Mouse (Mus musculus): ENCODE measurements around the gene Mbd6. TPM values are rescaled to one million over a fixed set of nuclear protein-coding genes. Genes with fewer than 3 reads are reported as not detected.
A peak's percentile ranks its signal among the peaks of the same experiment; 100 is the strongest.

The Mbd6 gene
- polyA plus RNA-seq, 1 experiment: 33.5 TPM

DNA sequence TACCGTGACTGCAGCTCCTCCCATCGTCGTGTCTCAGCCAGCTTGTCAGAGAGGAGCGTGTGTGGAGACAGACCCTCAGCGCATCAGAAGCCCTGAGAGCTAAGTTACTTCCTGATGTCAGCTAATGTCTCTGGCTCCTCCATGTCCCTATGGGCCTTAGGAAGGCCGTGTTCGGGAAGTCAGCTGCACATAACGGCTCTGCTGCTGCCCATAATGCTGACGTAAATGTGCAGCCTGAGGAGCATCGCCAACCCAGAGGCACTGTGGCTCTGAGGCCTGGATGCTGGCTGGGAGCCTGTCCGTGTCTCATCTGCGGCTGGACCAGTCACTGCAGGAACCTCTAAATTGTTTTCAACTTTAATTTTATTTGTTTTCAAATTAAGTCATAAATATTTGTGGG is 19.8 kb downstream of the Mbd6 start:
- peaks cover 54% of the 10 kb centered on the region for H3K4me1 ChIP-seq (ENCODE audit: control insufficient read depth)
- no peak overlapping the region for H3K4me3 ChIP-seq (replicated peaks)
- peaks cover 66% of the 10 kb centered on the region for H3K36me3 ChIP-seq (ENCODE audit: control insufficient read depth)
- peaks cover 5% of the 10 kb centered on the region for H3K27me3 ChIP-seq (ENCODE audit: control insufficient read depth)
- TF ChIP-seq TAL1 (IDR thresholded peaks at IDR 0.05; ENCODE audit: low read length) (no peak), GATA1 (IDR thresholded peaks at IDR 0.05; ENCODE audit: low read length) (no peak)
- no peaks in the 10 kb centered on the region for H3K9me3 ChIP-seq (ENCODE audit: control insufficient read depth, low read length)

DNA sequence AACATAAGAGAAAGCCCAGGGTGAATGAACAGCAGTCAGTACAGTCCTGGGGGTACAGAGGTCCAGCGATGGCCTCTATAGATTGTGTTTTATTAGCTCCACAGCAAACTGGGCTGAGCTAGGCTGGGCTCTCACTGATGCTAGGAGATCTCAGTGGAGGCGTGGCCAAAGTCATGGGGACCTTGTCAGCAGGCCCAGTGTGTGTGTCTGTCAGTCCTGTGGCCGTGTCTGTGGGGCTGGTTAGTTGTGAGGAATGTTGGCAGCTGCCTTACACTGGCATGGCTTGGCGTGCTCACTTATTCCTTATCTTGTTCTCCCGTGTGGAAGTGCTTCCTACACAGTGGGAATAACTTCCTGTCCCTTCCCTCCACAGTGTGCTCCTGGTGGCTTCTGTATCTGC is 20.4 kb downstream of the Mbd6 start:
- H3K9me3 ChIP-seq (ENCODE audit: control insufficient read depth, low read length): no peaks in the 10 kb centered on the region
- no peak overlapping the region for H3K4me3 ChIP-seq (replicated peaks)
- peaks cover 59% of the 10 kb centered on the region for H3K36me3 ChIP-seq (ENCODE audit: control insufficient read depth)
- peaks cover 47% of the 10 kb centered on the region for H3K4me1 ChIP-seq (ENCODE audit: control insufficient read depth)
- peaks cover 11% of the 10 kb centered on the region for H3K27me3 ChIP-seq (ENCODE audit: control insufficient read depth)
- TF ChIP-seq TAL1 (IDR thresholded peaks at IDR 0.05; ENCODE audit: low read length) (no peak), GATA1 (IDR thresholded peaks at IDR 0.05; ENCODE audit: low read length) (no peak)

DNA sequence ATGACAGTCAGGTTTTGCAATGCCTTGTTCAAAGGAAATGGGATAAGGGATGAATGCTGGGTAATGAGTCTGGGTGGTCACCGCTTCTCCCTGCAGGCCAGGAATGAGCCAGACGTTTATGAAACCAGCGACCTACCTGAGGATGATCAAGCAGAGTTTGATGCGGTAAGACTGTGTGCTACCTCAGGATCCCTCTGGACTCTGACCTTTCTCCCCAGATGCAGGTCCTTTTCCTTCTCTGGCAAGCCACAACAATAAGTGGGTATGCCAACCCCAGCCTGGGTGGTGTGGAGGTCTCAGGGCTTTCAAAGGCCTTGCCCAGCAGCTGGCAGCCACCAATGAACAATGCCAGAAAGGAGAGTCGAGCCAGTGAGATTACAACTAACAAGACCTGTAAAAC is 21.5 kb downstream of the Mbd6 start:
- Histone ChIP-seq H3K9me3 (ENCODE audit: control insufficient read depth, low read length) (no peaks in the 10 kb centered on the region), H3K4me1 (ENCODE audit: control insufficient read depth) (peaks cover 50% of the 10 kb centered on the region), H3K36me3 (ENCODE audit: control insufficient read depth) (peaks cover 48% of the 10 kb centered on the region), H3K4me3 (replicated peaks) (peak overlapping the region; percentile 93), H3K27me3 (ENCODE audit: control insufficient read depth) (peaks cover 22% of the 10 kb centered on the region)
- TF ChIP-seq TAL1 (IDR thresholded peaks at IDR 0.05; ENCODE audit: low read length) (no peak), GATA1 (IDR thresholded peaks at IDR 0.05; ENCODE audit: low read length) (no peak)

GRCm38 (mm10) chr10:127266112-127267091 is 22.4 kb downstream of the Mbd6 start, which contains the start of gene Dctn2:
Dctn2 (plus strand) TSS chr10:127266368.
- H3K4me1 ChIP-seq (ENCODE audit: control insufficient read depth): peaks cover 53% of the 10 kb centered on the region
- peaks cover 39% of the 10 kb centered on the region for H3K36me3 ChIP-seq (ENCODE audit: control insufficient read depth)
- TF ChIP-seq TAL1 (IDR thresholded peaks at IDR 0.05; ENCODE audit: low read length): no peak
- peak; percentile 57 for TF ChIP-seq GATA1 (IDR thresholded peaks at IDR 0.05; ENCODE audit: low read length)
- H3K4me3 ChIP-seq (replicated peaks): peak within 1 kb of the TSS; percentile 93
- no peaks in the 10 kb centered on the region for H3K9me3 ChIP-seq (ENCODE audit: control insufficient read depth, low read length)
- peaks cover 31% of the 10 kb centered on the region for H3K27me3 ChIP-seq (ENCODE audit: control insufficient read depth)

DNA sequence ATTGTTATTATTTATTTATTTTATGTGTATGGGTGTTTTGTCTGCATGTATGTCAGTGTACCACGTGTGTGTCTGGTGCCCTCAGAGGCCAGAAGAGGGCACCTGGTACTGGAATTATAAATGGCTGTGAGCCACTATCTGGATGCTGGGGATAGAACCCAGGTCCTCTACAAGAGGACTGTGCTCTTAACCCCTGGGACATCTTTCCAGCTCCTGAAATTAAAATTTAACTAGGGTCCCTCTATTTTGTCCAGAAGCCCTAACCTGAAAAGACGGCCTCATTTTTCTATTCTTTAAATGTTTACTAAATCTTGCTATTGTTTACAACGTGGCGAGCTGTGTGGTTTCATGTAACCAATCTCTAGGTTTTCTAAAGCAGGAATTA is 23.1 kb downstream of the Mbd6 start:
- H3K4me3 ChIP-seq (replicated peaks): peak overlapping the region; percentile 93
- H3K27me3 ChIP-seq (ENCODE audit: control insufficient read depth): peaks cover 38% of the 10 kb centered on the region
- peaks cover 51% of the 10 kb centered on the region for H3K4me1 ChIP-seq (ENCODE audit: control insufficient read depth)
- no peaks in the 10 kb centered on the region for H3K9me3 ChIP-seq (ENCODE audit: control insufficient read depth, low read length)
- no peak for TF ChIP-seq GATA1 (IDR thresholded peaks at IDR 0.05; ENCODE audit: low read length)
- TF ChIP-seq TAL1 (IDR thresholded peaks at IDR 0.05; ENCODE audit: low read length): no peak
- H3K36me3 ChIP-seq (ENCODE audit: control insufficient read depth): peaks cover 32% of the 10 kb centered on the region

DNA sequence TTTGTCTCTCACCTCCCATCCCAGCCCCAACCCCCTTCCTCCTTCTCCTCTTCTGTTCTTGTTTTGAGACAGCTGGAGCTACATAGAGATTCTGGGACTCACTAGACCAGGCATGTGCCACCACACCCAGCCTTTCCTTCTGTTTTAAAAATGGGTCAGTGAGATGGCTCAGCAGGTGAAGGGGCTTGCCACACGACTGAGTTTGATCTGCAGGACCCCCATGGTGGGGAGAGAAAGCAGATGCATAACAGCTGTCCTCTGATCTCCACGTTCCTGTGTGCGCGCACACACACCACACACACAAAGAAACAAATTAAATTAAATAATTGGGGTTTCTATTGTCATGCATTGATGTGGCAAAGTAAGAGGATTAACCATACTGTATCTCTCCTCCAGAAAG is 23.8 kb downstream of the Mbd6 start:
- peaks cover 47% of the 10 kb centered on the region for H3K4me1 ChIP-seq (ENCODE audit: control insufficient read depth)
- H3K27me3 ChIP-seq (ENCODE audit: control insufficient read depth): peaks cover 46% of the 10 kb centered on the region
- no peak overlapping the region for H3K4me3 ChIP-seq (replicated peaks)

DNA sequence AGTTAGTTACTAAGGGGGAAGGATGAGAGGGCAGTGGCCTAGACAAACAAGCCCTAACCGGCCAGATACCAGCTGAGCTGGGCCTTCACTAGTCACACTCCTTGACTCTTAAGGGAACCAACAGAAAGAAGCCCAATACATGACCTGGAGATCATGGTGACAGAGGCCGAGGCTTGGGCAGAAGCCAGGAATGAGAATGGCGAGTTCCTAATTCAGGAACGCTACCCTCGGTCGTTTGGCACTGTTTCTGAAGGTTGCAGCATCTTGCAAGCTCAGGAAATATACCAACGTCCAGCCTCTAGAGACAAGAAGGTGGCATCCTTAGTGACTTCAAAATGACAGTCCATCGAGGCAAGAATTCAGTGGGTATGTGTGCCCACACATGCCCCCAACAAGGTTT is 24.5 kb downstream of the Mbd6 start:
- no peak for TF ChIP-seq GATA1 (IDR thresholded peaks at IDR 0.05; ENCODE audit: low read length)
- TF ChIP-seq TAL1 (IDR thresholded peaks at IDR 0.05; ENCODE audit: low read length): no peak
- peaks cover 19% of the 10 kb centered on the region for H3K36me3 ChIP-seq (ENCODE audit: control insufficient read depth)
- H3K4me1 ChIP-seq (ENCODE audit: control insufficient read depth): peaks cover 41% of the 10 kb centered on the region
- no peaks in the 10 kb centered on the region for H3K9me3 ChIP-seq (ENCODE audit: control insufficient read depth, low read length)
- peaks cover 49% of the 10 kb centered on the region for H3K27me3 ChIP-seq (ENCODE audit: control insufficient read depth)
- no peak overlapping the region for H3K4me3 ChIP-seq (replicated peaks)

More for the DNA sequence above, 23.8 kb downstream of the Mbd6 start:
- Histone ChIP-seq H3K36me3 (ENCODE audit: control insufficient read depth) (peaks cover 25% of the 10 kb centered on the region), H3K9me3 (ENCODE audit: control insufficient read depth, low read length) (no peaks in the 10 kb centered on the region)
- TF ChIP-seq TAL1 (IDR thresholded peaks at IDR 0.05; ENCODE audit: low read length): no peak
- TF ChIP-seq GATA1 (IDR thresholded peaks at IDR 0.05; ENCODE audit: low read length): no peak

DNA sequence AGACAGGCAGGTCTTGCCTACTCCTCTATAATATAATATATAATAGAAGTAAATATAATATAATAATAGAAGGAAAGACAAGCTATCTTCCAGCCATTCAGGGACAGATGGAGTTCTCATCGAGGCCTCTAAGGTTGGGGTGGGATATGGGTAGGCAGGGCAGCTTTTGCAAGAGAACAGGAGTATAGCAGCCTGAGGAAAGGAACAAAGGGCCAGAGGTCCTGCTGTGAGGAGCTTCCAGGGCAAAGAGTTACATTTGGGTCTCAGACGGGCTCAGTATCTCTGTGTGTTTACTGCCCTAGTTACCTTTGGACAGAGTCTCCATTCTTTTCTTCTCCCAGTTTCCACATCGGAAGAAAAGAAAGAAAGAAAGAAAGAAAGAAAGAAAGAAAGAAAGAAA is 25.2 kb downstream of the Mbd6 start:
- no peak overlapping the region for H3K4me3 ChIP-seq (replicated peaks)
- H3K4me1 ChIP-seq (ENCODE audit: control insufficient read depth): peaks cover 35% of the 10 kb centered on the region
- TF ChIP-seq TAL1 (IDR thresholded peaks at IDR 0.05; ENCODE audit: low read length) (no peak), GATA1 (IDR thresholded peaks at IDR 0.05; ENCODE audit: low read length) (no peak)
- no peaks in the 10 kb centered on the region for H3K9me3 ChIP-seq (ENCODE audit: control insufficient read depth, low read length)
- H3K36me3 ChIP-seq (ENCODE audit: control insufficient read depth): peaks cover 12% of the 10 kb centered on the region
- peaks cover 56% of the 10 kb centered on the region for H3K27me3 ChIP-seq (ENCODE audit: control insufficient read depth)

GRCm38 (mm10) chr10:127262548-127263398 is 26.0 kb downstream of the Mbd6 start, which contains the start of gene Kif5a:
Kif5a (minus strand) TSS chr10:127263348.
- peaks cover 28% of the 10 kb centered on the region for H3K4me1 ChIP-seq (ENCODE audit: control insufficient read depth)
- H3K27me3 ChIP-seq (ENCODE audit: control insufficient read depth): peaks cover 62% of the 10 kb centered on the region
- no peaks in the 10 kb centered on the region for H3K9me3 ChIP-seq (ENCODE audit: control insufficient read depth, low read length)
- TF ChIP-seq GATA1 (IDR thresholded peaks at IDR 0.05; ENCODE audit: low read length) (no peak), TAL1 (IDR thresholded peaks at IDR 0.05; ENCODE audit: low read length) (no peak)
- peak within 1 kb of the TSS; percentile 56 for H3K4me3 ChIP-seq (replicated peaks)
- H3K36me3 ChIP-seq (ENCODE audit: control insufficient read depth): peaks cover 5% of the 10 kb centered on the region

Data from erythroblast, embryonic 14.5 days (primary cell).